Mouse (Mus musculus) small intestine, adult 2 months (tissue): ENCODE measurements around the gene Tmem131. TPM values are rescaled to one million over a fixed set of nuclear protein-coding genes. Genes with fewer than 3 reads are reported as not detected.

ENCODE experiments used
- H3K27ac ChIP-seq: fragments of 200-500 bp; 2 replicates; pipeline ENCODE4 v1.5.1; 2012; ENCODE audit warnings: low read depth, low read length, control low read depth, inconsistent platforms; ENCODE audit not compliant: insufficient read depth
- H3K27me3 ChIP-seq: fragments of 200-500 bp; 2 replicates; pipeline ENCODE4 v1.6.1; 2012; ENCODE audit warnings: mild to moderate bottlenecking, moderate library complexity, low read length, inconsistent platforms; ENCODE audit not compliant: control insufficient read depth, insufficient read depth
- H3K36me3 ChIP-seq: fragments of 200-500 bp; 2 replicates; pipeline ENCODE4 v1.6.1; 2012; ENCODE audit warnings: mild to moderate bottlenecking, low read length, control low read depth, inconsistent platforms; ENCODE audit not compliant: control insufficient read depth, insufficient read depth
- H3K4me1 ChIP-seq: fragments of 200-500 bp; 2 replicates; pipeline ENCODE4 v1.6.1; 2012; ENCODE audit warnings: low read length, inconsistent platforms, mixed read lengths; ENCODE audit not compliant: control insufficient read depth, insufficient read depth, insufficient read length
- H3K4me3 ChIP-seq: fragments of 200-500 bp; 2 replicates; pipeline ENCODE4 v1.5.1; 2012; ENCODE audit warnings: low read depth, mild to moderate bottlenecking, control low read depth, inconsistent platforms, low read length, moderate library complexity
- CTCF ChIP-seq: fragments of 200-500 bp; IDR thresholded peaks from 2 replicates; pipeline ENCODE4 v1.5.1; 2012; ENCODE audit warnings: low read depth, mild to moderate bottlenecking, control low read depth, inconsistent platforms, low read length, moderate library complexity, mixed read lengths; ENCODE audit not compliant: insufficient replicate concordance, insufficient read length; ENCODE audit errors: extremely low read depth
- POLR2A ChIP-seq: fragments of 200-500 bp; IDR thresholded peaks from 2 replicates; pipeline ENCODE4 v1.6.1; 2012; ENCODE audit warnings: low read depth, mild to moderate bottlenecking, control low read depth, inconsistent platforms, low read length, moderate library complexity
- WGBS: fragments of 180-500 bp; shearing (Covaris S2); methylation state at CpG from one replicate; pipeline ENCODE4 v1.1.7; 2018; 5-methylcytosine and 5-hydroxymethylcytosine counted together
- polyA plus RNA-seq: library from polyadenylated mRNA; depleted of rRNA; stranded (reverse); fragments of >200 nt; gene quantifications from 2 replicates; pipeline ENCODE4 v1.2.3, GENCODE M21; 2012

Tmem131 gene
- polyA plus RNA-seq, 1 experiment: 39.6 TPM

DNA sequence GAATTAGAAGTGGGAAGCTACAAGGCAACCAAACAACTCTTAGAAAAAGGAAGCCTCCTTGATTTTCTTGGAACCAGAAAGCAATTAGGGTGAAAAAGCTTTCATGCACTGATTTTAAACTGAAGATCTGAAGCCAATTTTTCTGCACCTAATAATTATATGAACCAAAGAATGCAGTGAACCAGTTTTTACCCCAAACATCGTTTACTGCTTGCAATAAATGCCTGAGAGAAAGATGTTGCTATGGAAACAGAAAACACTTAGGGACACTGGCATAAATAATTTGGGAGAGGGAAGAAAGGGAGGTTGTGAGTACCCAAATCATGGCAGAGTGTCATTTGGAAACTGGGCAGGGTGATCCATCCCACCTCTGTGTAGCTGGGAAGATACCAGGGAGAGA, 82.6 kb downstream of the Tmem131 start:
- WGBS: 19% methylated on average over 1 of the region's 1 CpGs
- Histone ChIP-seq H3K27me3 (no peaks in the 10 kb centered on the region), H3K4me1 (peaks cover 4% of the 10 kb centered on the region; the same call in 1 of the 2 replicates), H3K36me3 (peaks cover 2% of the 10 kb centered on the region; the same call in 1 of the 2 replicates), H3K27ac (no peak overlapping the region), H3K4me3 (no peak overlapping the region)
- TF ChIP-seq POLR2A (no peak), CTCF (no peak)

DNA sequence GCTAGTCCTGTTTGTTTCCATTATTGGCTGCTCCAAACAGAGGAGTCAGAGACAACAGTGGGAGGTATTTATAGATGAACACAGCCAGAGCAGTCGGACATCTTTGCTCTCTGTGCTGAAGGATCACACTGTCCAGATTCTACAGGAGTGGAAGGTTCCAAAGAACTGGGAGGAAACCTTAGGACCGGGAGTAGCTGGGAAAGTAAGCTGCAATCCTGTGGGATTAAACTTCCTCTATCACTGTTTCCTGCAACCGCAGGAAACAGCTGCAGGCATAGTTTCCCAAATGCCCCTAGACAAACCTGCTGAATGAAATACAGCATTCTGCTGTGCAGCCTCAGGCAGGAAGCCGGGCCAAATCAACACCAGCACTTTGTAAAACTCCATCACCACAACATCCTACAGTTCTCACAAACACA, 83.0 kb downstream of the Tmem131 start:
- Histone ChIP-seq H3K36me3 (peaks cover 2% of the 10 kb centered on the region; the same call in 1 of the 2 replicates), H3K4me3 (no peak overlapping the region), H3K4me1 (peaks cover 4% of the 10 kb centered on the region; the same call in 1 of the 2 replicates), H3K27me3 (no peaks in the 10 kb centered on the region), H3K27ac (no peak overlapping the region)
- 70% methylated on average over 4 of the region's 4 CpGs for WGBS
- TF ChIP-seq CTCF (no peak), POLR2A (no peak)

DNA sequence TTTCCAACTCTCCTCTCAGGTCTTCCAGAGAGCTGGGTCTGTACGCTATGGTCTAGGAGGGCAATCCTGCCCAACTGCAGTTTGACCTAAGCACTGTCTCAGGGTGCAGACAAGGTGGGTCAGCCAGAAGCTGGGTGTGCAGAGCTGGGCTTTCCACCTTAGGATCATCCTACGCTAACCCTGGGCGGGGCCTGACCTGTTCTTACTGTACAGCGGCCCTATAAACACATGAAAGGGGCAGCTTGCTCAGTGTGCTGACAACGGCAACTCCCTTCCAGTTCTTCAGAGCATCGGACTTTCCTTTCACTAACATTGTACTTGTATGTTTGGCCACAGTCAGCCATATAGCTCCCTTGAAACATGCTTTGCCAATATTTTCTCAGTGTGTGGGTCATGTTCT, 86.4 kb downstream of the Tmem131 start:
- H3K4me1 ChIP-seq: peaks cover 4% of the 10 kb centered on the region; the same call in 1 of the 2 replicates
- TF ChIP-seq POLR2A (no peak), CTCF (no peak)
- H3K27me3 ChIP-seq: no peaks in the 10 kb centered on the region
- peaks cover 7% of the 10 kb centered on the region for H3K36me3 ChIP-seq
- WGBS: 93% methylated on average over 6 of the region's 6 CpGs
- H3K4me3 ChIP-seq: no peak overlapping the region
- no peak overlapping the region for H3K27ac ChIP-seq

DNA sequence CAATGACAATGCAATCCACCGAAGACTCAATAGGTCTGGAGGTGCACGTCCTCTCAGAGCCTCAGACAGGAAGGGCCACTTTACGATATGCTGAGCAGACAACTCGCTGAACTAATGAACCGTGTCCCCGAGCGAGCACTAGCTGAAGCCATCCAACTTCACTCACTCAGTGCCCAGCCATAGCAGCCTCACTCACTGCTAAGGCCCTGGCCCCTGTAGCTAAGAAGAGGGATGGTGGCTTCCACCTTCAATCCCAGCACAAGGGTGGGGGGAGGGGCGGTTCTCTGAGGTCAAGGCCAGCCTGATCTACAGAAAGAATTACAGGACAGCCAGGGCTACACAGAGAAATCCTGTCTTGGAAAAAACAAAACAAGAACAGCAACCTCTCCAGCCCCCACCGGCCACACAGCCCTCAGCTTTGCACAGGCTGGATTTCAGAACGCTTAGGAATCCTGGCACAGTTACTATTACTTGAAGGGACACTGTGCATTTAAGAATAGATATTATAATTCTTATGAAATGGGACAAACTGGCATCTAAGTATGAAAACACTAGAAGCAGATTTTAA, 89.2 kb downstream of the Tmem131 start:
- 91% methylated on average over 10 of the region's 10 CpGs for WGBS
- no peak overlapping the region for H3K27ac ChIP-seq
- H3K36me3 ChIP-seq: peaks cover 11% of the 10 kb centered on the region
- no peak overlapping the region for H3K4me3 ChIP-seq
- no peaks in the 10 kb centered on the region for H3K27me3 ChIP-seq
- no peaks in the 10 kb centered on the region for H3K4me1 ChIP-seq
- TF ChIP-seq POLR2A (no peak), CTCF (no peak)

DNA sequence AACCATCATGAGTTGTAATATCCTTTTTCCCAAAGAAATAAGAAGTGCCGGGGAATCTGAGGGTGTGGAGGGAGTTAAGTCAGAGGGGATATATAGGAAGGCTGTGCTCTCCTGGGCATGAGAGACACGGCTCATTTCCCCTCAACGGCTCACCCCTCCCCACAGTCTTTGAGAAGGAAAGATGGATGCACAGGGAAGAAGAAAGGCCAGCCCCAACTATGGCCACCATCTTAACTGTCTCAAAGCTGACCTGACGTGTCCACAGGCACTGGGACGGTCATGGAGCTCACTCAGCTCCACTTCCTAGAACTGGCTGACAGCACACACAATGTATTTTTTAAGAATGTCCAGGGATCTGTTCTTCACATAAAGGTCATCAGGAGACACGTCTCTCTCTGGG, 91.4 kb downstream of the Tmem131 start:
- Histone ChIP-seq H3K27ac (no peak overlapping the region), H3K36me3 (peaks cover 14% of the 10 kb centered on the region), H3K27me3 (no peaks in the 10 kb centered on the region), H3K4me1 (no peaks in the 10 kb centered on the region), H3K4me3 (no peak overlapping the region)
- WGBS: 86% methylated on average over 6 of the region's 6 CpGs
- TF ChIP-seq POLR2A (no peak), CTCF (no peak)

DNA sequence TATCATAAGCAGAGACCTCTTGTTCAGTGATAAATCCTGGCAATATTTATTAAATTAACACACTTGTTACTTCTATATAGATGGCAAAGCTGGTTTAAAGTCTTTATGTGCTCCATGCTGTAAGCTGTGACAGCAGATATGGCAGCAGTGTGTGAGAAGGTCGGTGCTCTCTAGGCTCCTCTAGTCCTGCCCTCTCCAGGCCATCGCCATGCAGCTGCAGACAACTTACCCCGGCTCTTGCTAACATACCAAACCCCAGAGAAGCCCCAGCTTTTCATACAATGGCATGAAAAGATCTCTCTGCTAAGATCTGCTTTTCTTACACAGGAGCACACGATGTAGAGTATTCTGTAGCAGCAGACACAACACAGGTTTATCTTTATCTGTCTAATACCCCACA, 92.1 kb downstream of the Tmem131 start:
- WGBS: 81% methylated on average over 4 of the region's 4 CpGs
- H3K36me3 ChIP-seq: peaks cover 12% of the 10 kb centered on the region
- H3K27me3 ChIP-seq: no peaks in the 10 kb centered on the region
- H3K27ac ChIP-seq: no peak overlapping the region
- H3K4me3 ChIP-seq: no peak overlapping the region
- TF ChIP-seq CTCF (no peak), POLR2A (no peak)
- H3K4me1 ChIP-seq: no peaks in the 10 kb centered on the region

DNA sequence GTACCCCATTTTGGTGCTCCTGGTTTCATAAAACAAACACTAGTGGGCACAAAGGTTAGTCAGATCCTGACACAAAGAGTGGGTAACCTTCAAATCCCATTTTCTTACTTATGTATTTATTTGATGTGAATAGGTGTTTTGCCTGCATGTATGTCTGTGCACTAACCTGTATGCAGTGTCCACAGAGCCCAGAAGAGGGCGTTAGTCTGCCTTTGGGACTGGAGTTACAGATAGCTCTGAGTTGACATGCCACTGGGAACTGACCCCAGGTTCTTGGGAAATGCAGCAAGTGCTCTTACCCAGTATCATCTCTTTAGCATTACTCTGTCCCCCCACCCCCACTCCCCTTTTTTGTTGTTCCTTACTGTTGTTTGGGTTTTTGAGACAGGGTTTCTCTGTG, 95.4 kb downstream of the Tmem131 start:
- H3K4me1 ChIP-seq: no peaks in the 10 kb centered on the region
- no peak overlapping the region for H3K4me3 ChIP-seq
- H3K27ac ChIP-seq: no peak overlapping the region
- H3K36me3 ChIP-seq: peaks cover 10% of the 10 kb centered on the region
- no peak for TF ChIP-seq POLR2A
- TF ChIP-seq CTCF: no peak
- WGBS: 90% methylated on average over 1 of the region's 1 CpGs
- no peaks in the 10 kb centered on the region for H3K27me3 ChIP-seq

DNA sequence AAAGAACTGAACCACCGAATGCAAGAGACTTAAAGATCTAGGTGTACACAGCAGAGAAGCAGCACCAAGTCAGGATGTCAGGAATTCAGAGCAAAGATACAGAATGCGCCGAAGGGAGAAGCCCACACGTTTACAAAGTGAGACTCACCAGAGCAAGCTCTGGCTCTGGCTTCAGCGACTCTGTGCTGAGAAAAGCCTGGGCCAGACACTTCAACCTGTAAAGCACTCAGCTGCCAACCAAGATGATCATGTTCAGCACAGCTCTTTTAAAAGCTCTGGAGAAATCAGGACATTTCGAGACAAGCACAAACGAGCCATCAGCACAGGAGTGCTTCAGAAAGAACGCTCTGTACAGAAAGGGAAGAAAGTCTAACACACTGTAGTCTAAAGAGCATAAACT, 96.2 kb downstream of the Tmem131 start:
- no peaks in the 10 kb centered on the region for H3K27me3 ChIP-seq
- 86% methylated on average over 8 of the region's 8 CpGs for WGBS
- no peak for TF ChIP-seq POLR2A
- no peak for TF ChIP-seq CTCF
- H3K36me3 ChIP-seq: peaks cover 8% of the 10 kb centered on the region
- H3K4me3 ChIP-seq: no peak overlapping the region
- no peak overlapping the region for H3K27ac ChIP-seq
- H3K4me1 ChIP-seq: no peaks in the 10 kb centered on the region
